Mouse (Mus musculus) heart, postnatal 10 days (tissue): ENCODE measurements around the gene Fastkd1. TPM values are rescaled to one million over a fixed set of nuclear protein-coding genes. Genes with fewer than 3 reads are reported as not detected.
A peak's percentile ranks its signal among the peaks of the same experiment; 100 is the strongest.
"Not testable (repeated sequence)": the region's sequence is repeated elsewhere in the genome, so short reads cannot be mapped to it uniquely, and the experiment has no call there.

Source experiments
- DNase-seq, 2 experiments: peaks; one replicate each; pipeline ENCODE4 v3.0.0; 2021
- intact Hi-C: fragments of 180-260 bp; cut with DNase I; formaldehyde crosslinking; loops from one replicate; pipeline ENCODE4 v1.15.1; 2025
- total RNA-seq, 2 experiments: library from RNA; stranded (reverse); gene quantifications; 2 replicates each; pipeline ENCODE4 v1.2.3; 2021

Fastkd1 gene
- total RNA-seq, 2 experiments from 2014 or later: 31.4 to 34.6 TPM

DNA sequence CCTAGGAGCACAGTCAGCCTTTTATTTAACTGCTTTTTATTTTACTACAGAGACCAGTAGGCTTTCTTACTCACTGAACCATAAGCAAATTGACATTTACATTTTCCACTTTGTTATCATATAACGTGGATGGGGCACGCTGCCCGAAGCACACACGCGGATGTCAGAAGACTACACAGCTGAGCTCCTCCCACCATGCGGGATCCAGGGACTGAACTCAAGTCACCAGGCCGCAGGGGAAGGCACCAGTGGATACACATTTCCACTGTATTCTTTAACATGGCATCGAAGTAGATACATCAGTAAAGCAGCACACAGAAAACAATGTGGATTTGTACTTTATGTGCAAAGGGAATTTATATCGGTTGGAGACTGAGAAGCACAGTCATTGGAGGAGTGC lies 38.0 kb downstream of the Fastkd1 start:
- intact Hi-C loops: no loop called here

DNA sequence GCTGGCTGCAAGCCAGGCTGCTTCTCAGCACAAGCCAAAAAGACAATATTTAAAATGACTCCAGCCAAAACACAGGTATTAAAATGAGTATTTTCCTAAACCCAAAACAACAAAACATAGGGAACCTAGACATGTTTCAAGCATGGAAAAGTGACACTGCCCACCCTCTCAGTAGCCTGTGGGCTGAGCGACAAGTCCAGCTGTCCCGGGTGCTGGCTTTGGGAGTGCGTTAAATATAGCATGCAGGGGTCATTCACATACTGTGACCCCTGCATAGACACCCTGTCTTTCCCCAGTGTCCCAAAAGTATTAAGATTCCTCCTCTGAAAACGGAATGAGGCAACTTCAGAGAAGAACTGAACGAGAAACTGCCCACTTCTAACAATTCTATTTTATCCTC lies 39.6 kb downstream of the Fastkd1 start:
- peak in 1 of 2 experiments; percentile 19 for DNase-seq

More for the DNA sequence above, 38.0 kb downstream of the Fastkd1 start:
- no peak for DNase-seq

DNA sequence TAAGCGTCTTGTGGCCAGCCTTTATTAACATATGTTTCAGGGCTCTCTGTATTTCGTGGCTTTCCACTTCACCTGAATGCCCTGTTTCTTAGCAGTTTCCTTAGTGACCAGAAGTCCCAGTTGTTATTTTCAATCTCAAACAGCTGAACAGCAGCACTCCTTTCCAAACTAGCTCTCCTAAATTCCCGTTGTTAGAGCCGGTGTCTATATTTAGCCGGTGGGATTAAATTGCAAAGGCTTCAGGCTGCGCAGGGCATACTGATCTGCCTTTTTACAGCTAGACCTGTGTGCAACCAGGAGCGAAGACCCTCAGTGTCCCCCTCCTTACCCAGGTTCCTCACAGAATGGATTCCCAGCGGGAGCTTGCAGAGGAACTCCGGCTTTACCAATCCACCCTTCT lies 43.5 kb downstream of the Fastkd1 start, which contains the start of gene Klhl41:
TSS of gene Klhl41 (plus strand) at position 268 of the 400 bp plus-strand sequence.
- intact Hi-C loops: no loop called here
- peak; percentile 32 to 52 for DNase-seq

More for the DNA sequence above, 39.6 kb downstream of the Fastkd1 start:
- intact Hi-C loops: no loop called here

DNA sequence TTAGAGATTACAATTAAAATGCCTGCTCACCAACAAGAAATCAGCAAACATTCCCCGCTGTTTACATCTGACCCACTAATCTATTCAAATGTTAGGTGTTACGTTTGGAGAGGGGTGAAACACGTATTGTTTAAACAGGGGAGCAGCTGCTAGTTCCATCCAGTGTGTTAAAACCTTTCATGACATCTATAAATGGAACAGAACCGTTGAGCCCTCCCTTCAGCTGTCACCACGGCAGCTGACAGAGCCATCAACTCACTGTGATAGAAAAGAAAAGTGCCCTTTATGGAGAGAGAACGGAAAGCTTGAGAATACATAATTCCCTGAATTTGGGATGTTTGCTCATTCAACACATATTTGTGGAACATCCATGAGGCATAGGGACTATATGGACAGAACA lies 44.9 kb downstream of the Fastkd1 start:
- intact Hi-C loops: no loop called here
- peak; percentile 15 to 39 for DNase-seq

DNA sequence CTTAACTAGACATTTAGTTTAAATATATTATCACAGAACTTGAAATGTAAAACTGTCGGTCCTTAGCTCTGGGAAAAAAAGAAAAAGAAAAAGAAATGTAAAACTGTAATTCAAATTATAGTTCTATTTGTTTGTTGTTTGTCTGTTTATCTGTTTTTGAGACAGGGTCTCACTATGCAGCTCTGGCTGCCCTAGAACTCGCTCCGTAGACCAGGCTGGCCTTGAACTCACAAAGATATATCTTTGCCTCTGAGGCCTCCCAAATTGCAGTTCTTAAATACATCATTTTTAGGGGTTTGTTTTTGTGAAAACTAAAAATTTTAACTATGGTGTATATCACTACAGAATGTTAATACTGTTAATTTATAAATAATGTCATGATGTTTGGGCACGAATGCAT lies 45.7 kb downstream of the Fastkd1 start:
- no peak for DNase-seq
- intact Hi-C loops: no loop called here

DNA sequence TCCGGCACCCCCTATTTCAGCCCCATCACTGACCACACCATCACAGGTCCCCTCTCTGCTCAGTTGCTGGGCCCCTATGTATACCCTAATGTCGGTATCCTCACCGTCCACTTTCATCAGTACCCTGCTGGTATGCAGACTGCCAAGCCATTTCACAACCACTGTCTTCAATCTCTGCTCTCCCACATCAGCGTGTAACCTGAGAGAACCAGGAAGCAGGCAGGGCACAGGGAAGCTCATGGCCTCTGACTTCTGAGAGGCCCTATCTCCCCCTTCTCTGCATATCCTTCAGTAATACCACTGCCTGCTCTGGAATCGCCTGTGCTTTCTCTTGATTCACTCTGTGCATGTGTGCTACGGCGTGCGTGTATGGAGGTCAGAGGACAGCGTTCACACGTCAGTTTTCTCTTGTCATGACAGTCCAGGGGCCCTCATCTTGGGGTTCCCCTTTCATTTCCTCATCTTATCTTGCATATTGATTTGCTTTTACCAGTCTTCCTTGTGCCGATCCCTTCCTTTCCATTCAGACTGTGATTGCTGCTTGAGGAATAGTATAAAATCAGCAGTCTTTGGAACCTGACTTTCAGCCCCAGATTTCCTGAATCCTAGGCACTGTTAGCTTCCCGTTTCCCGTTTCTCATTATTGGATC lies 49.4 kb downstream of the Fastkd1 start:
- intact Hi-C loops: no loop called here
- no peak for DNase-seq

DNA sequence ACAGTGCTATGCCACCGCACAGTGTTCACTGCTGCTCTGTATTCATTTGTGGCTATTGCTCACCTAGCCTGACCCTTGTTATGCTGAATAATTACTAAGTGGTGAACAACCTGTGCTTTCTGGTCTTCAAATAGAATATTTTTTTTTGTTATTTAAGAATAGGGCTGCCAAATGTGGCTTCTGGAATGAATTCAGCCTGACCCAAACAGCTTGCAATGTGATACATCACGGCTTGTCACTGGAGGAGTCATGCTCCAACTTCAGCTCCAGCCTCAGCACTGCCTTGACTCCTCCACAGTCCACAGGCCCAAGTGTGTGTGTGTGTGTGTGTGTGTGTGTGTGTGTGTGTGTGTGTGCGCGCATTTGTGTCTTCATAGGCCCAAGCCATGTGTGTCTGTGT lies 54.0 kb downstream of the Fastkd1 start:
- intact Hi-C loops: no loop called here

DNA sequence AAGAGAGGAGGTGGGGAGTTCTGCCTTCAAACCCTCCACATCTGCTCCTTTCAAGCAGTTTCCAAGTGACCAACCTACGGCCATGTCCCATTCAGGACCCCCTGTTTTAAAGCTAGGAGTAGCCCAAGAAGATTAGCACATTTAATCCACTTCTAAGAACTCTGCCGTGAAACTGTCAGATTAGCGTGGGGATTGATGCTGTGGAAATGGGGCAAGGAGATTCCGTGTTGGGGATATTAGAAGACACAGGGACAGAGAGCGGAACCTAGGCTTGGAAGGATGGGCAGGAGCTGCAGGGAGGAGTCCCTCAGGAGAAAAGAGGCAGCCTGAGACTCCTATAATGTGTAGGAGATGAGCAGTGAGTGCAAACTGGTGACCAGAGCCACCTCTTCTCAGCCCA lies 63.6 kb downstream of the Fastkd1 start:
- intact Hi-C loops: no loop called here
- no peak for DNase-seq

More for the DNA sequence above, 54.0 kb downstream of the Fastkd1 start:
- DNase-seq: no peak

DNA sequence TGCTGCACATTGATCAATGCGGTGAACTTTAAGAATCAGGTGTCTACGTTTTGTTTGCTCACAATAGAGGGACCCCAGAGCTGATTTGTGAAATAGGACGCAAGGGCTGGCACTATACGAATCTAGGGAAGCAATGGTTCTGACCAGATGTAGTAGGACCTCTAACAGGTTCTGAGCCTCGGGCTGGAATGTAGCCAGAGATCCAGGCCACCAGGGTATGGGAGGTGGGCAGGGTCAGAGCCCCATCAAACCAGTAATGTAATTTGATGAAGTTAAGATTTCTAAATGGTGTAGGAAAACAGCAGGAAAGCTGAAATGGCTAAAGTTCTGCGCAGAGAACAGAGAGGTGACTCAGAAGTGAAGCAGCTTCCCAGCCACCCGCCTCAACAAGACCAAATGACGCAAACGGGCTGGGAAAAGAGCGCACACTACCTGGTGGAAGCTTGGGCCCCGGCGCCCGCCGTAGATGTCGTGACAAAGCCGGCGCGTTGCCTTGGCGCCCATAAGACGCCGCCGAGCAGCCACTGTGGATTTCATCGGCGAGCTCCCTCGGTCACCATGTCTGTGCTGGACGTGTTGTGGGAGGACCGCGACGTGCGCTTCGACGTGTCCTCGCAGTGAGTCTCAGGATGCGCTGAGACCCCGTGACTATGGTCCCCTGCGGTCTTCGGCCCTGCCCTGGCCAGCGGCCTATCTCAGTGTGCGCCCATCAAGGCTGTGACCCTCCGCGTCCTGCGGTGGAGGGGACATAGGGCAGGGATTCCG lies 66.4 kb downstream of the Fastkd1 start, which contains the start of gene Bbs5:
TSS of gene Bbs5 (plus strand) at position 446 of the 765 bp plus-strand sequence.
- peak; percentile 92 to 94 for DNase-seq
- intact Hi-C loops: no loop called here

DNA sequence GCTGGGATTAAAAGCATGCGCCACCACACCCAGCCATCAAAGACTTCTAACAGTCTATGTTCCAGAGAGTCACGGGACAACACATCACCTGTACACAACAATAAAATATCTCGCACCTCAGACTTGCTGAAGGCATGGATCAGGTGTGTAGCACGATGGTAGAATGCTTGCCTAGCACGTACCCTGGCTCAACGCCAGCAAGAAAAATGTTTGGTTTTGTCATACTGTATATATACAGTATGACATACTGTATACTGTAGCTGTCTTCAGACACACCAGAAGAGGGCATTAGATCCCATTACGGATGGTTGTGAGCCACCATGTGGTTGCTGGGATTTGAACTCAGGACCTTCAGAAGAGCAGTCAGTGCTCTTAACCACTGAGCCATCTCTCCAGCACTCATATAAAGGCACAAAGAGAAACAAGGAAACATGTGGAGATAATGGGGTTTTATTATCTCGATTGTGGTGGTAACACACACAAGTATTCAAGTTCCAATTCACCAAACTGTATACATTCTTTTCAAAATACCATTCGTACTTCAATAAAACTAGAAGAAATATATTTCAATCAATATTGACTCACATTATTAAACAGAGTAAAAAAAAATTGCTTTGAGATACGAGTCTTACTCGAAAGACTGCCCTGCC lies 68.2 kb downstream of the Fastkd1 start:
- intact Hi-C loops: no loop called here
- no peak for DNase-seq

DNA sequence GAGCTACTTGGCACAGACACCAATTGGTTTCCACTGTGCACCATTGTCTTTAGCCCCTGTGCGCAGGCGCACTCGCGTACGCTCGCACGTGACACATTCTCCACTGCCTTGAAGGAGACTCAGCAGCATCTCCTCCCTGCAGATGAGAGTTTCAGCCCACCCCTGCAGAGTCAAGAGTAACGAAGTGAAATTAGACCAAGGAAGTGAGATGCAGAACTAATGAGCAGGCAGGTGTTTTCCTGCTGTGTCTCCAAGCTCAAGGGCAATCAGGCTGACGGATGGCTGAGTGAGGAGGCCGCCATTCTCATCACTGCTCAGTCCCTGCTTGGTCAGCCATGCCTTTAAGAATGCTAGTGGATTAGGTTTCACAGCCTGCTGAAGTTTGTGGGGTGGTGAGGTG lies 73.2 kb downstream of the Fastkd1 start:
- no peak for DNase-seq
- intact Hi-C loops: no loop called here

DNA sequence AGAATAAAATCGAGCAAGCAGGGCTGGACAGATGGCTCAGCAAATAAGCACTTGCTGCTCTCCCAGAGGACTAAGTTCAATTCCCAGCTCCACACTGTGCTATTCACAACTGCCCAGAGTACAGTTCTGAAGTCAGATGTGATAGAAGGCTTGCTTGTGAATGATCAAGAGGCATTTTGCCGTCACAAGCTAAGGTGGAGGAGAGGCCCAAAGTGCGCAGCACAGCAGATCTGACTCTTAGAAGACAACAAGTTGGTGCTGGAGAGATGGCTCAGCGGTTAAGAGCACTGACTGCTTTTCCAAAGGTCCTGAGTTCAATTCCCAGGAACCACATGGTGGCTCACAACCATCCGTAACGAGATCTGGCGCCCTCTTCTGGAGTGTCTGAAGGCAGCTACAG lies 75.3 kb downstream of the Fastkd1 start:
- not testable (repeated sequence) for DNase-seq
- intact Hi-C loops: loop anchor here (5.0 to 10.0 kb wide), 3 partner anchors 139 to 227 kb away; partner anchors contain the start of gene Ssb

Other genes with a start within 250 kb of the Fastkd1 start
- gene Lrp2, start 127.5 kb downstream of the Fastkd1 start, total RNA-seq: 1 to 10 TPM in 1 of 2 experiments, under 1 TPM in 1; 0.65 to 2.1 TPM
- gene Bbs5, start 66.3 kb downstream of the Fastkd1 start, total RNA-seq: 1 to 10 TPM; 5.6 to 5.7 TPM
- 10 to 100 TPM; 70.3 to 76.3 TPM for gene Klhl41, start 43.4 kb downstream of the Fastkd1 start, total RNA-seq
- gene Ppig, start 9.0 kb upstream of the Fastkd1 start, total RNA-seq: 10 to 100 TPM; 47.7 to 51.8 TPM
- gene Ccdc173, start 76.1 kb upstream of the Fastkd1 start, total RNA-seq: under 1 TPM; 0.55 to 0.67 TPM
- 10 to 100 TPM; 16.4 to 16.9 TPM for gene Phospho2, start 76.1 kb upstream of the Fastkd1 start, total RNA-seq
- gene Klhl23, start 108.4 kb upstream of the Fastkd1 start, total RNA-seq: 10 to 100 TPM; 44.2 to 46.9 TPM
- gene Ssb, start 148.0 kb upstream of the Fastkd1 start, total RNA-seq: 100 to 1,000 TPM in 1 of 2 experiments, 10 to 100 TPM in 1; 84.7 to 102 TPM
- gene Mettl5, start 172.1 kb upstream of the Fastkd1 start, total RNA-seq: 10 to 100 TPM; 19.0 to 20.6 TPM
- gene Ubr3, start 183.7 kb upstream of the Fastkd1 start, total RNA-seq: 100 to 1,000 TPM; 105 to 111 TPM